Mouse (Mus musculus) brain, embryonic 14.5 days (tissue): ENCODE measurements at regions not wholly inside any gene's neighbourhood (a gene's known extent, or its start where the extent isn't known, plus 50 kb on each side); places are given as distances from the start of the nearest gene placed in this dataset.

Source experiments
- DNase-seq: peaks from one replicate; pipeline ENCODE4 v3.0.0-alpha.2; 2011; ENCODE audit warnings: low read depth
- CTCF ChIP-seq: fragments of 200-500 bp; IDR thresholded peaks from 2 replicates; pipeline ENCODE4 v1.5.1; 2012; ENCODE audit warnings: inconsistent platforms, mild to moderate bottlenecking, moderate library complexity, borderline replicate concordance; ENCODE audit not compliant: insufficient read depth, insufficient read length; ENCODE audit errors: extremely low read depth
- POLR2A ChIP-seq: fragments of 200-500 bp; IDR thresholded peaks from 2 replicates; pipeline ENCODE4 v1.6.1; 2012; ENCODE audit warnings: mild to moderate bottlenecking, inconsistent platforms, borderline replicate concordance; ENCODE audit not compliant: poor library complexity, insufficient read depth, insufficient read length, severe bottlenecking; ENCODE audit errors: extremely low read depth

GRCm38 (mm10) chr17:72993134-72993533 is 75.0 kb downstream of the Lbh start:
- TF ChIP-seq POLR2A: no peak
- TF ChIP-seq CTCF: no peak
- DNase-seq: no peak

GRCm38 (mm10) chr17:72993626-72994025 is 75.5 kb downstream of the Lbh start:
- TF ChIP-seq CTCF (no peak), POLR2A (no peak)
- DNase-seq: peak; percentile 18

- no peak for TF ChIP-seq POLR2A
- TF ChIP-seq CTCF: no peak
- no peak for DNase-seq
Measured at GRCm38 (mm10) chr17:72996539-72996938, 78.4 kb downstream of the Lbh start.

GRCm38 (mm10) chr17:72997301-72997921 is 79.3 kb downstream of the Lbh start:
- TF ChIP-seq POLR2A (no peak), CTCF (no peak)
- DNase-seq: peak; percentile 38

- DNase-seq: no peak
- TF ChIP-seq POLR2A: no peak
- TF ChIP-seq CTCF: no peak
Measured at GRCm38 (mm10) chr17:73005100-73005499, 87.0 kb downstream of the Lbh start.

- peak; percentile 34 for DNase-seq
- TF ChIP-seq POLR2A (no peak), CTCF (peak; percentile 73)
Measured at GRCm38 (mm10) chr17:73008901-73009300, 90.8 kb downstream of the Lbh start.

- no peak for DNase-seq
- no peak for TF ChIP-seq CTCF
- TF ChIP-seq POLR2A: no peak
Measured at GRCm38 (mm10) chr17:73009962-73010361, 91.9 kb downstream of the Lbh start.

- no peak for DNase-seq
- TF ChIP-seq POLR2A (no peak), CTCF (no peak)
Measured at GRCm38 (mm10) chr17:73012356-73012755, 94.3 kb downstream of the Lbh start.

- TF ChIP-seq CTCF (no peak), POLR2A (no peak)
- DNase-seq: no peak
Measured at GRCm38 (mm10) chr17:73012954-73013353, 94.8 kb upstream of the Lclat1 start.

- no peak for TF ChIP-seq CTCF
- no peak for TF ChIP-seq POLR2A
- DNase-seq: peak; percentile 67
Measured at GRCm38 (mm10) chr17:73014090-73014853, 93.5 kb upstream of the Lclat1 start.

- DNase-seq: no peak
- TF ChIP-seq CTCF (no peak), POLR2A (no peak)
Measured at GRCm38 (mm10) chr17:73017173-73017572, 90.6 kb upstream of the Lclat1 start.

GRCm38 (mm10) chr17:73022630-73023051 is 85.1 kb upstream of the Lclat1 start:
- DNase-seq: no peak
- TF ChIP-seq POLR2A (no peak), CTCF (no peak)
